Mouse (Mus musculus) heart, postnatal 36 days (tissue): ENCODE measurements at regions not wholly inside any gene's neighbourhood (a gene's known extent, or its start where the extent isn't known, plus 50 kb on each side); places are given as distances from the start of the nearest gene placed in this dataset.

Experiments used
- DNase-seq, 2 experiments: peaks; one replicate each; pipeline ENCODE4 v3.0.0; 2021 to 2022
- intact Hi-C: fragments of 180-260 bp; cut with DNase I; formaldehyde crosslinking; loops from one replicate; pipeline ENCODE4 v1.15.1; 2025

DNA sequence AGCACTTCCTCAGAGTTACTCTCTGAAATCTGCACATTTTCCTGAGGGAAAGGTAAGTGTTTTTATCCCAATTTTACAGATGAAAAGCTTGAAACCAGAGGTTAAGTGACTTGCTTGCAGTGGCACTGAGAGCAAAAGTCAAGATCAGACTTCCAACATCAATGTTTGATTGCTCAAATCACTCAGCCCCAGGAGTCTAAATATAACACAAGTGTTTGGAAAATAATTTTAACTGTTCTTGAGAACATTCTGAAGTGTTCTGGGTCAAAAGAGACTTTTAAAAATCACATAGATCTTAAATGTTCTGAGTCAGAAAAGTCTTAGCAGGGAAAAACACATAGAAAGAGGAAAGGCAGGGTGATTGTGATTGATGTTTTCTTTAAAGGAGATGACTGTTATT, 848.6 kb upstream of the Cntnap5a start:
- no peak for DNase-seq
- intact Hi-C loops = no loop called here

DNA sequence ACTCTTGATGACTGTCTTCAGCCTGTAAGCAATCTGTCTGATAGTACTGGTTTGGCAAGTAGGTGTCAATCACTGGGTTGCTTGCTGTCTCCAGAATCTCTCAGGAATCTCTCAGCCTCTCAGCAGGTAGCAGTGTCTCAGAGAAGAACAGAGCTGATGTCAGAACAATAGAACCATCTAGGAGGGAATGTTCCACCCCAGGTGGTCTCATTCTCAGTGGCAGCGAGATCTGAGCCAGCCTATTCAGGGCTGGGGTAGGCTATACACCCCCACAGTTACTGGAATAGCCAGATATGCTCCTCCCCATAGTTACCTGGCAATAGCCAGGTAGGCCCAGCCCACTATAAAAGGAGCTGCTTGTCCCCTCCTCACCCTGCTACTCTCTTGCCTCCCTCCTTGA, 834.9 kb upstream of the Cntnap5a start:
- intact Hi-C loops = no loop called here
- DNase-seq = no peak

DNA sequence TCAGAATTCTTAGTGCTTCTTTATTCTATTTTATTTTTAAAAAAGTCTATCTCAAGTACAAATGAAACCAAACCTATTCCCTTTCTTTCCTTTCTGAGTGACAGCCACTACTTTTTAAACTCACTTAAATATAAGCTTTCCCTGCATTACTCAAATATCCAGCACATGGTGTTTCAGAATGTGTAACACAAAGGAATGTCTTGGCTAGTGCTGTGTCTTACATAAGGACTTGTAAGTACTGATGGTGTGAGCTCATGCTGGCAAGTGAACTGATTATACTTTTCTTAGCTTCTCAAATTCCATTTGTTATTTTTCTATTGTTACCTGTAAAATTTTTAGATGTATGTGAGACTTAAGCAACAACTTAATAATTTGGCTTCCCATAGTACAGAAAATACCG, 823.6 kb upstream of the Cntnap5a start:
- intact Hi-C loops = loop anchor here (10.0 kb wide), 1 partner anchor 1056 kb away; no protein-coding TSS in a partner anchor
- DNase-seq = no peak

DNA sequence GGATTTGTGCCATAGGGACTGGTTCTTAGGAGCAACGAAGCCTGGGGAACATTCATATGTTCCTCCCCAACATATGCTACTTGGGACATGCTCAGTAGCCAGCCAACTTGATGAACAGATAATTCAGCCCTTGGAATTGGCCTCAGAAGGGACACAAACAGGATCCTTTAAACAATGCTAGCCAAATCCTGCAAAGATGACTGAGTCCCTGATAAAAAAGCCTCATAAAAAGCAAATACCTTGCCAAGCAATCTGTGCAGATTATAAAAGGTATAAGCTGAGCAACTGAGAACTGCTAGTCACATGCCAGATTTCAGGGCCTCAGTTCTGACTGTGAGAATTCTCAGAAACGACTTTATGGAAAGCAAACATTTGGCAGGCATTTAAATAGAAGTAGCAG, 821.6 kb upstream of the Cntnap5a start:
- intact Hi-C loops = loop anchor here (10.0 kb wide), 1 partner anchor 1058 kb away; no protein-coding TSS in a partner anchor

DNA sequence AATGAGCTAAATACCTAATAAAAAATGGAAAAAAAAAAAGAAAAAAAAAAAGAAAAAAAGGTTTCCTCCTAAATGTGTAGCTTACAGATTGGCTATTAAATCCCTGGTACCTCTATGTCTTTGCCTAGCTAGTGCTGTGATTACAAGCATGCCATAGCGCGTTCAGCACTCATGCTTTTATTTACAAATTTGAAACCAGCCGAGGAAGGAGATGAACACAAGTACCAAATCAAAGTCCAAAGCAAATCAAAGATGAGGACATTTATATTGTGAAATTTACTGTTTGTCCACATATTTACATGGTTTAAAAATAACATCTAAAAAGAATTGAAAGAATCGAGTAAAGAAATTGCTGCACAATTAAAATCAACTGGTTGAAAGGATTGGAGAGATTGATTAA, 808.8 kb upstream of the Cntnap5a start:
- DNase-seq = no peak
- intact Hi-C loops = no loop called here

More for the DNA sequence above, 821.6 kb upstream of the Cntnap5a start:
- DNase-seq = no peak
